ENCODE assay signal across 19 mouse cellular contexts in the genomic region with DNA sequence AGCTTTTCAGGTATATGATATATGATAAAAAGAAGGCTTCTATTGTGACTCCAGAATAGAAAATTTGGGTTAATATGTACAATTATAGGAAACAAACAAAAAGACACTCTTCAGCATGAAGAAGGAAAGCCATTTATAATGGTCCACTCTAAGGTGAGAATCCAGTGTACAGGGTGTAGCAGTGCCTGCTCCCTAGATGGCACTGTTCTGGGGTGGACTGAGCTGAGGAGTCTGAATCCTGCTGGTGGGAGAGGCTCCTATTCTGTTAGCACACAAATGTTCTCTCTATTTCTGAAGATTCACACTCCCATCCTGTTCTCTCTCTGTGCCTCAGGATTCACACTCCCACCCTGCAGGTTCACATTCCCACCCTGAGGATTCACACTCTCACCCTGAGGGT.
DNase-seq lines count a peak whose midpoint lies in the region; ATAC-seq and TF ChIP-seq lines count a peak whose summit lies in the region.
"Had no signal": no experiment of that assay in that cellular context is flagged by ENCODE, and none has a peak within 500 bp of the region (broad histone marks: within the 10 kb centered on the region; RNA-seq: fewer than 3 reads in every experiment).

No protein-coding gene starts in this region.

- no peak for TF ChIP-seq POLR2A in cerebellum, adult 2 months (IDR thresholded peaks at IDR 0.05; ENCODE audit: borderline replicate concordance, insufficient read depth, low read length)

- H3K4me2 ChIP-seq in midbrain, postnatal 0 days (ENCODE audit: low read depth, low read length, poor library complexity, severe bottlenecking) = no peak overlapping the region
- H3K4me2 ChIP-seq in midbrain, embryonic 11.5 days = no peak overlapping the region
- H3K4me2 ChIP-seq: forebrain, embryonic 12.5 days; heart, embryonic 13.5 days; limb, embryonic 13.5 days; neural tube, embryonic 15.5 days had no signal

- no peak overlapping the region for H3K27ac ChIP-seq in cerebellum, adult 2 months (ENCODE audit: insufficient read depth, low read length)
- H3K27ac ChIP-seq in layer of hippocampus, adult 2 months = no peak overlapping the region
- H3K27ac ChIP-seq in midbrain, postnatal 0 days (ENCODE audit: low read depth, low read length) = no peak overlapping the region
- H3K27ac ChIP-seq in midbrain, embryonic 11.5 days (ENCODE audit: low read depth, low read length) = no peak overlapping the region
- H3K27ac ChIP-seq: forebrain, embryonic 12.5 days; heart, embryonic 13.5 days; limb, embryonic 13.5 days; midbrain, embryonic 10.5 days; neural tube, embryonic 15.5 days had no signal

- no peak for ATAC-seq in midbrain, postnatal 0 days (ENCODE audit: low FRiP score)
- ATAC-seq in midbrain, embryonic 11.5 days (ENCODE audit: low FRiP score) = no peak
- peak; percentile 52; the same call in 1 of the 2 replicates for ATAC-seq in megakaryocyte progenitor cell, adult 5-6 weeks (replicated peaks; ENCODE audit: poor library complexity)

- H3K27me3 ChIP-seq in cerebellum, adult 2 months (ENCODE audit: control insufficient read depth, insufficient read depth, low read length) = no peaks in the 10 kb centered on the region
- no peaks in the 10 kb centered on the region for H3K27me3 ChIP-seq in midbrain, postnatal 0 days (ENCODE audit: insufficient read depth, low read length)
- no peaks in the 10 kb centered on the region for H3K27me3 ChIP-seq in midbrain, embryonic 11.5 days (ENCODE audit: control insufficient read depth, insufficient read depth, low read length)
- H3K27me3 ChIP-seq: heart, embryonic 13.5 days; limb, embryonic 13.5 days; neural tube, embryonic 15.5 days had no signal

- no peaks in the 10 kb centered on the region for H3K36me3 ChIP-seq in midbrain, postnatal 0 days (ENCODE audit: insufficient read depth, low read length)
- H3K36me3 ChIP-seq in midbrain, embryonic 11.5 days (ENCODE audit: control insufficient read depth, insufficient read depth, low read length) = no peaks in the 10 kb centered on the region
- H3K36me3 ChIP-seq: forebrain, embryonic 12.5 days; heart, embryonic 13.5 days; limb, embryonic 13.5 days; midbrain, embryonic 10.5 days; neural tube, embryonic 15.5 days had no signal

- no peak for DNase-seq in cerebellum, adult 2 months
- DNase-seq in cerebellum, adult 9-11 months = no peak
- DNase-seq in layer of hippocampus, adult 2 months (ENCODE audit: low spot score in 2 of 2) = no peak
- no peak for DNase-seq in layer of hippocampus, adult 9-11 months
- DNase-seq in midbrain, postnatal 0 days (ENCODE audit: low spot score) = no peak
- no peak for DNase-seq in midbrain, embryonic 11.5 days (ENCODE audit: low spot score, missing footprints)
- DNase-seq in spleen, adult 18-20 months = no peak
- DNase-seq: cerebellum, postnatal 14 days; gastrocnemius, postnatal 36 days; heart, postnatal 4 days; lung, postnatal 14 days; thymus, adult 18-20 months had no signal

- no peaks in the 10 kb centered on the region for H3K4me1 ChIP-seq in cerebellum, adult 2 months (ENCODE audit: control insufficient read depth, insufficient read depth, low read length)
- peaks cover 7% of the 10 kb centered on the region; the same call in 1 of the 2 replicates for H3K4me1 ChIP-seq in midbrain, postnatal 0 days (ENCODE audit: insufficient read depth, low read length)
- no peaks in the 10 kb centered on the region for H3K4me1 ChIP-seq in midbrain, embryonic 11.5 days (ENCODE audit: control insufficient read depth, insufficient read depth, low read length)

- no peaks in the 10 kb centered on the region for H3K9me3 ChIP-seq in midbrain, postnatal 0 days (ENCODE audit: low read length)
- no peaks in the 10 kb centered on the region for H3K9me3 ChIP-seq in midbrain, embryonic 11.5 days (ENCODE audit: control insufficient read depth, low read length)
- H3K9me3 ChIP-seq: forebrain, embryonic 12.5 days; heart, embryonic 13.5 days; limb, embryonic 13.5 days; midbrain, embryonic 10.5 days; neural tube, embryonic 15.5 days had no signal

- no peak overlapping the region for H3K9ac ChIP-seq in midbrain, postnatal 0 days (replicated peaks; ENCODE audit: low read length, poor library complexity, severe bottlenecking)
- no peak overlapping the region for H3K9ac ChIP-seq in midbrain, embryonic 11.5 days (ENCODE audit: low read length)
- H3K9ac ChIP-seq: forebrain, embryonic 12.5 days; heart, embryonic 13.5 days; limb, embryonic 13.5 days; neural tube, embryonic 15.5 days had no signal

- no peak overlapping the region for H3K4me3 ChIP-seq in cerebellum, adult 2 months (replicated peaks; ENCODE audit: insufficient read depth, low read depth, low read length)
- no peak overlapping the region for H3K4me3 ChIP-seq in layer of hippocampus, adult 2 months
- no peak overlapping the region for H3K4me3 ChIP-seq in midbrain, postnatal 0 days (ENCODE audit: low read depth, low read length)
- no peak overlapping the region for H3K4me3 ChIP-seq in midbrain, embryonic 11.5 days (ENCODE audit: low read depth, low read length)
- H3K4me3 ChIP-seq: forebrain, embryonic 12.5 days; heart, embryonic 13.5 days; limb, embryonic 13.5 days; midbrain, embryonic 10.5 days; myocyte; neural tube, embryonic 15.5 days had no signal

- TF ChIP-seq CTCF in cerebellum, adult 2 months (IDR thresholded peaks at IDR 0.05; ENCODE audit: borderline replicate concordance, insufficient read depth, low read depth, low read length) = 0 out of 2 replicates have a peak, but pooled peaks have one; percentile 28
- peak; percentile 60 for TF ChIP-seq CTCF in layer of hippocampus, adult 2 months (conservative IDR thresholded peaks at IDR 0.05)
- peak; percentile 23; the same call in 1 of the 2 replicates for TF ChIP-seq CTCF in midbrain, postnatal 0 days (IDR thresholded peaks at IDR 0.05)
